Mouse (Mus musculus) embryonic facial prominence, embryonic 15.5 days (tissue): ENCODE measurements around the gene Cavin2. TPM values are rescaled to one million over a fixed set of nuclear protein-coding genes. Genes with fewer than 3 reads are reported as not detected.

Source experiments
- ATAC-seq: fragments of 200-750 bp; cut with Nextera tagmentation; 2 replicates; pipeline ENCODE4 v1.8.0; 2017; ENCODE audit warnings: low read depth, moderate TSS enrichment; ENCODE audit not compliant: insufficient number of reproducible peaks, low FRiP score, low TSS enrichment
- H3K27ac ChIP-seq: fragments of 300-500 bp; sonication (generic); replicated peaks from 2 replicates; pipeline ENCODE4 v1.5.1; 2015; ENCODE audit warnings: mild to moderate bottlenecking, inconsistent platforms
- H3K27me3 ChIP-seq: fragments of 300-500 bp; sonication (generic); 2 replicates; pipeline ENCODE4 v1.6.1; 2015; ENCODE audit warnings: inconsistent platforms
- H3K36me3 ChIP-seq: fragments of 300-500 bp; sonication (generic); 2 replicates; pipeline ENCODE4 v1.6.1; 2015; ENCODE audit warnings: mild to moderate bottlenecking, inconsistent platforms
- H3K4me1 ChIP-seq: fragments of 300-500 bp; sonication (generic); 2 replicates; pipeline ENCODE4 v1.6.1; 2015; ENCODE audit warnings: inconsistent platforms
- H3K4me2 ChIP-seq: fragments of 300-500 bp; sonication (generic); replicated peaks from 2 replicates; pipeline ENCODE4 v1.6.1; 2015; ENCODE audit warnings: mild to moderate bottlenecking, inconsistent platforms
- H3K4me3 ChIP-seq: fragments of 300-500 bp; sonication (generic); replicated peaks from 2 replicates; pipeline ENCODE4 v1.5.1; 2015; ENCODE audit warnings: mild to moderate bottlenecking, inconsistent platforms
- H3K9ac ChIP-seq: fragments of 300-500 bp; sonication (generic); 2 replicates; pipeline ENCODE4 v1.6.1; 2015; ENCODE audit warnings: inconsistent platforms
- H3K9me3 ChIP-seq: fragments of 300-500 bp; sonication (generic); replicated peaks from 2 replicates; pipeline ENCODE4 v1.6.1; 2016; ENCODE audit warnings: inconsistent platforms
- WGBS: fragments of 180-500 bp; shearing (Covaris S2); methylation state at CpG from one replicate; pipeline ENCODE4 v1.1.7; 2015; 5-methylcytosine and 5-hydroxymethylcytosine counted together
- polyA plus RNA-seq: library from polyadenylated mRNA; unstranded; fragments of >200 nt; fragmentation: Nextera tagmentation; extraction: Ambion mirVana; gene quantifications from 2 replicates; pipeline ENCODE4 v1.2.1, GENCODE M21; 2015

The Cavin2 gene
- polyA plus RNA-seq, 1 experiment from 2014 or later, result 43.3 TPM

GRCm38 (mm10) chr1:51270196-51270935, 18.6 kb upstream of the Cavin2 start:
- H3K4me2 ChIP-seq, result no peak overlapping the region
- no peaks in the 10 kb centered on the region for H3K36me3 ChIP-seq
- no peak for ATAC-seq
- no peak overlapping the region for H3K4me3 ChIP-seq
- H3K9ac ChIP-seq, result no peak overlapping the region
- no peaks in the 10 kb centered on the region for H3K9me3 ChIP-seq
- peaks cover 7% of the 10 kb centered on the region; the same call in 1 of the 2 replicates for H3K4me1 ChIP-seq
- no peak overlapping the region for H3K27ac ChIP-seq
- WGBS, result 62% methylated on average over 5 of the region's 5 CpGs
- no peaks in the 10 kb centered on the region for H3K27me3 ChIP-seq

- 46% methylated on average over 4 of the region's 4 CpGs for WGBS
- Histone ChIP-seq H3K9ac (no peak overlapping the region), H3K27me3 (no peaks in the 10 kb centered on the region), H3K4me2 (no peak overlapping the region), H3K9me3 (no peaks in the 10 kb centered on the region), H3K27ac (no peak overlapping the region), H3K4me1 (0 out of 2 replicates have a peak, but pooled peaks cover 4% of the 10 kb centered on the region), H3K36me3 (no peaks in the 10 kb centered on the region), H3K4me3 (no peak overlapping the region)
- ATAC-seq, result peak; percentile 56; the same call in 1 of the 2 replicates
Observed at GRCm38 (mm10) chr1:51271845-51272244, 17.1 kb upstream of the Cavin2 start.

GRCm38 (mm10) chr1:51272583-51273201, 16.2 kb upstream of the Cavin2 start:
- no peak overlapping the region for H3K4me3 ChIP-seq
- ATAC-seq, result no peak
- H3K36me3 ChIP-seq, result no peaks in the 10 kb centered on the region
- H3K4me2 ChIP-seq, result no peak overlapping the region
- H3K9ac ChIP-seq, result no peak overlapping the region
- 57% methylated on average over 4 of the region's 4 CpGs for WGBS
- no peak overlapping the region for H3K27ac ChIP-seq
- no peaks in the 10 kb centered on the region for H3K27me3 ChIP-seq
- 0 out of 2 replicates have a peak, but pooled peaks cover 4% of the 10 kb centered on the region for H3K4me1 ChIP-seq
- no peaks in the 10 kb centered on the region for H3K9me3 ChIP-seq

- H3K4me3 ChIP-seq, result no peak overlapping the region
- H3K9me3 ChIP-seq, result no peaks in the 10 kb centered on the region
- no peak overlapping the region for H3K27ac ChIP-seq
- H3K9ac ChIP-seq, result no peak overlapping the region
- no peak overlapping the region for H3K4me2 ChIP-seq
- WGBS, result 65% methylated on average over 2 of the region's 2 CpGs
- H3K36me3 ChIP-seq, result no peaks in the 10 kb centered on the region
- no peak for ATAC-seq
- no peaks in the 10 kb centered on the region for H3K4me1 ChIP-seq
- no peaks in the 10 kb centered on the region for H3K27me3 ChIP-seq
Observed at GRCm38 (mm10) chr1:51277879-51278567, 10.9 kb upstream of the Cavin2 start.

- Histone ChIP-seq H3K27me3 (no peaks in the 10 kb centered on the region), H3K4me3 (peak overlapping the region; percentile 30; the same call in 1 of the 2 replicates), H3K9me3 (no peaks in the 10 kb centered on the region), H3K4me2 (peak overlapping the region; percentile 44), H3K4me1 (peaks cover 13% of the 10 kb centered on the region; the same call in 1 of the 2 replicates), H3K9ac (no peak overlapping the region), H3K27ac (peak overlapping the region; percentile 78), H3K36me3 (no peaks in the 10 kb centered on the region)
- ATAC-seq, result no peak
- WGBS, result 36% methylated on average over 3 of the region's 3 CpGs
Observed at GRCm38 (mm10) chr1:51288201-51288600, 725 bp upstream of the Cavin2 start.

GRCm38 (mm10) chr1:51289620-51290445, 907 bp downstream of the Cavin2 start:
- H3K9ac ChIP-seq, result no peak overlapping the region
- no peaks in the 10 kb centered on the region for H3K9me3 ChIP-seq
- 85% methylated on average over 17 of the region's 17 CpGs for WGBS
- H3K4me1 ChIP-seq, result peaks cover 13% of the 10 kb centered on the region; the same call in 1 of the 2 replicates
- peak overlapping the region; percentile 44 for H3K4me2 ChIP-seq
- no peaks in the 10 kb centered on the region for H3K27me3 ChIP-seq
- H3K4me3 ChIP-seq, result peak overlapping the region; percentile 30
- peak overlapping the region; percentile 78 for H3K27ac ChIP-seq
- H3K36me3 ChIP-seq, result no peaks in the 10 kb centered on the region
- ATAC-seq, result no peak

- no peaks in the 10 kb centered on the region for H3K9me3 ChIP-seq
- no peak overlapping the region for H3K9ac ChIP-seq
- ATAC-seq, result no peak
- WGBS, result 54% methylated on average over 4 of the region's 4 CpGs
- no peaks in the 10 kb centered on the region for H3K27me3 ChIP-seq
- no peak overlapping the region for H3K27ac ChIP-seq
- H3K4me2 ChIP-seq, result peak overlapping the region; percentile 6; the same call in 1 of the 2 replicates
- peak overlapping the region; percentile 30 for H3K4me3 ChIP-seq
- H3K36me3 ChIP-seq, result no peaks in the 10 kb centered on the region
- peaks cover 13% of the 10 kb centered on the region; the same call in 1 of the 2 replicates for H3K4me1 ChIP-seq
Observed at GRCm38 (mm10) chr1:51290634-51291033, 1.7 kb downstream of the Cavin2 start.

- no peak overlapping the region for H3K27ac ChIP-seq
- H3K9me3 ChIP-seq, result no peaks in the 10 kb centered on the region
- no peaks in the 10 kb centered on the region for H3K36me3 ChIP-seq
- H3K4me2 ChIP-seq, result no peak overlapping the region
- H3K27me3 ChIP-seq, result no peaks in the 10 kb centered on the region
- ATAC-seq, result no peak
- H3K4me1 ChIP-seq, result peaks cover 13% of the 10 kb centered on the region; the same call in 1 of the 2 replicates
- 81% methylated on average over 4 of the region's 4 CpGs for WGBS
- H3K4me3 ChIP-seq, result no peak overlapping the region
- no peak overlapping the region for H3K9ac ChIP-seq
Observed at GRCm38 (mm10) chr1:51292348-51292747, 3.4 kb downstream of the Cavin2 start.

GRCm38 (mm10) chr1:51300295-51300930, 11.5 kb downstream of the Cavin2 start:
- H3K4me2 ChIP-seq, result no peak overlapping the region
- no peak for ATAC-seq

GRCm38 (mm10) chr1:51307056-51307455, 18.1 kb downstream of the Cavin2 start:
- ATAC-seq, result no peak
- Histone ChIP-seq H3K4me1 (no peaks in the 10 kb centered on the region), H3K27me3 (no peaks in the 10 kb centered on the region), H3K9ac (no peak overlapping the region), H3K9me3 (no peaks in the 10 kb centered on the region), H3K27ac (no peak overlapping the region), H3K4me2 (no peak overlapping the region), H3K36me3 (no peaks in the 10 kb centered on the region), H3K4me3 (no peak overlapping the region)
- 47% methylated on average over 3 of the region's 3 CpGs for WGBS

More at GRCm38 (mm10) chr1:51300295-51300930, 11.5 kb downstream of the Cavin2 start:
- WGBS, result 68% methylated on average over 11 of the region's 11 CpGs
- no peak overlapping the region for H3K27ac ChIP-seq
- H3K9ac ChIP-seq, result no peak overlapping the region
- no peaks in the 10 kb centered on the region for H3K27me3 ChIP-seq
- H3K9me3 ChIP-seq, result no peaks in the 10 kb centered on the region
- no peak overlapping the region for H3K4me3 ChIP-seq
- H3K4me1 ChIP-seq, result no peaks in the 10 kb centered on the region
- no peaks in the 10 kb centered on the region for H3K36me3 ChIP-seq
